Mouse (Mus musculus) brown adipose tissue, adult 24 weeks (tissue): ENCODE results near the gene Clstn2. TPM values are rescaled to one million over a fixed set of nuclear protein-coding genes. Genes with fewer than 3 reads are reported as not detected.

Source experiments
- H3K27ac ChIP-seq: fragments of 200-500 bp; replicated peaks from 2 replicates; pipeline ENCODE4 v1.5.1; 2012; ENCODE audit warnings: low read depth, mild to moderate bottlenecking, low read length
- H3K4me1 ChIP-seq: fragments of 200-500 bp; 2 replicates; pipeline ENCODE4 v1.6.1; 2012; ENCODE audit warnings: low read length, mixed read lengths; ENCODE audit not compliant: control insufficient read depth, insufficient read depth, insufficient read length
- H3K4me3 ChIP-seq: fragments of 200-500 bp; 2 replicates; pipeline ENCODE4 v1.5.1; 2012; ENCODE audit warnings: low read depth, mild to moderate bottlenecking, low read length, moderate library complexity; ENCODE audit not compliant: insufficient read depth
- polyA plus RNA-seq: library from polyadenylated mRNA; stranded (reverse); fragments of >200 nt; gene quantifications from 2 replicates; pipeline ENCODE4 v1.2.4, GENCODE M21; 2012; ENCODE audit not compliant: missing spikeins, insufficient read depth, insufficient read length

Gene Clstn2
- polyA plus RNA-seq, 1 experiment = 0.48 TPM

- Histone ChIP-seq H3K4me1 (peaks cover 4% of the 10 kb centered on the region; the same call in 1 of the 2 replicates), H3K4me3 (no peak overlapping the region), H3K27ac (no peak overlapping the region)
Observed at GRCm38 (mm10) chr9:97538075-97538779, 494.8 kb downstream of the Clstn2 start.

- Histone ChIP-seq H3K4me3 (no peak overlapping the region), H3K4me1 (peaks cover 4% of the 10 kb centered on the region; the same call in 1 of the 2 replicates), H3K27ac (no peak overlapping the region)
Observed at GRCm38 (mm10) chr9:97534196-97534595, 498.8 kb downstream of the Clstn2 start.

GRCm38 (mm10) chr9:97533306-97533705 lies 499.7 kb downstream of the Clstn2 start:
- Histone ChIP-seq H3K4me1 (peaks cover 8% of the 10 kb centered on the region; the same call in 1 of the 2 replicates), H3K4me3 (no peak overlapping the region), H3K27ac (no peak overlapping the region)

- Histone ChIP-seq H3K27ac (no peak overlapping the region), H3K4me3 (no peak overlapping the region), H3K4me1 (peaks cover 4% of the 10 kb centered on the region; the same call in 1 of the 2 replicates)
Observed at GRCm38 (mm10) chr9:97532536-97532935, 500.4 kb downstream of the Clstn2 start.

GRCm38 (mm10) chr9:97527926-97528325 lies 505.1 kb downstream of the Clstn2 start:
- Histone ChIP-seq H3K4me3 (no peak overlapping the region), H3K4me1 (peaks cover 4% of the 10 kb centered on the region; the same call in 1 of the 2 replicates), H3K27ac (no peak overlapping the region)

GRCm38 (mm10) chr9:97527276-97527675 lies 505.7 kb downstream of the Clstn2 start:
- Histone ChIP-seq H3K27ac (no peak overlapping the region), H3K4me1 (peaks cover 4% of the 10 kb centered on the region; the same call in 1 of the 2 replicates), H3K4me3 (no peak overlapping the region)

GRCm38 (mm10) chr9:97525563-97525962 lies 507.4 kb downstream of the Clstn2 start:
- H3K4me1 ChIP-seq = peaks cover 4% of the 10 kb centered on the region; the same call in 1 of the 2 replicates
- no peak overlapping the region for H3K4me3 ChIP-seq
- H3K27ac ChIP-seq = no peak overlapping the region

GRCm38 (mm10) chr9:97524861-97525260 lies 508.1 kb downstream of the Clstn2 start:
- peaks cover 4% of the 10 kb centered on the region; the same call in 1 of the 2 replicates for H3K4me1 ChIP-seq
- no peak overlapping the region for H3K27ac ChIP-seq
- no peak overlapping the region for H3K4me3 ChIP-seq

GRCm38 (mm10) chr9:97520771-97521170 lies 512.2 kb downstream of the Clstn2 start:
- Histone ChIP-seq H3K4me3 (no peak overlapping the region), H3K27ac (no peak overlapping the region), H3K4me1 (no peaks in the 10 kb centered on the region)

GRCm38 (mm10) chr9:97517006-97517405 lies 516.0 kb downstream of the Clstn2 start:
- Histone ChIP-seq H3K4me1 (no peaks in the 10 kb centered on the region), H3K27ac (no peak overlapping the region)

GRCm38 (mm10) chr9:97514639-97515038 lies 518.3 kb downstream of the Clstn2 start:
- no peak overlapping the region for H3K27ac ChIP-seq
- H3K4me3 ChIP-seq = no peak overlapping the region
- H3K4me1 ChIP-seq = no peaks in the 10 kb centered on the region

More at GRCm38 (mm10) chr9:97517006-97517405, 516.0 kb downstream of the Clstn2 start:
- H3K4me3 ChIP-seq = no peak overlapping the region

GRCm38 (mm10) chr9:97512282-97512850 lies 520.6 kb downstream of the Clstn2 start:
- no peak overlapping the region for H3K4me3 ChIP-seq
- H3K4me1 ChIP-seq = no peaks in the 10 kb centered on the region
- no peak overlapping the region for H3K27ac ChIP-seq

- no peak overlapping the region for H3K27ac ChIP-seq
- H3K4me1 ChIP-seq = no peaks in the 10 kb centered on the region
- H3K4me3 ChIP-seq = no peak overlapping the region
Observed at GRCm38 (mm10) chr9:97501416-97501815, 531.6 kb downstream of the Clstn2 start.

- Histone ChIP-seq H3K4me1 (no peaks in the 10 kb centered on the region), H3K4me3 (no peak overlapping the region)
Observed at GRCm38 (mm10) chr9:97495056-97495455, 537.9 kb downstream of the Clstn2 start.

GRCm38 (mm10) chr9:97491626-97492025 lies 541.4 kb downstream of the Clstn2 start:
- Histone ChIP-seq H3K4me1 (no peaks in the 10 kb centered on the region), H3K27ac (no peak overlapping the region), H3K4me3 (no peak overlapping the region)

More at GRCm38 (mm10) chr9:97495056-97495455, 537.9 kb downstream of the Clstn2 start:
- no peak overlapping the region for H3K27ac ChIP-seq
